Mouse (Mus musculus) c-Kit-negative CD71-positive TER-119-positive erythroid progenitor cells, embryonic 14.5 days (primary cell): ENCODE results near the gene Ggn.
"Not testable (repeated sequence)": the region's sequence is repeated elsewhere in the genome, so short reads cannot be mapped to it uniquely, and the experiment has no call there.

Source experiments
- DNase-seq: peaks from one replicate; pipeline ENCODE4 v3.0.0-alpha.2; 2013; ENCODE audit warnings: low read depth, low spot score

Gene Ggn

GRCm38 (mm10) chr7:29212775-29213560, 43.0 kb downstream of the Ggn start:
- not testable (repeated sequence) for DNase-seq

- DNase-seq, result no peak
These were observed 43.7 kb downstream of the Ggn start, which contains the start of gene Catsperg1 for GRCm38 (mm10) chr7:29213675-29214082. TSS of gene Catsperg1 (minus strand) at chr7:29214035.

- DNase-seq, result no peak
These were observed 44.2 kb downstream of the Ggn start for GRCm38 (mm10) chr7:29214236-29214635.

- no peak for DNase-seq
These were observed 44.8 kb downstream of the Ggn start for GRCm38 (mm10) chr7:29214846-29215245.
